In the genomic region with DNA sequence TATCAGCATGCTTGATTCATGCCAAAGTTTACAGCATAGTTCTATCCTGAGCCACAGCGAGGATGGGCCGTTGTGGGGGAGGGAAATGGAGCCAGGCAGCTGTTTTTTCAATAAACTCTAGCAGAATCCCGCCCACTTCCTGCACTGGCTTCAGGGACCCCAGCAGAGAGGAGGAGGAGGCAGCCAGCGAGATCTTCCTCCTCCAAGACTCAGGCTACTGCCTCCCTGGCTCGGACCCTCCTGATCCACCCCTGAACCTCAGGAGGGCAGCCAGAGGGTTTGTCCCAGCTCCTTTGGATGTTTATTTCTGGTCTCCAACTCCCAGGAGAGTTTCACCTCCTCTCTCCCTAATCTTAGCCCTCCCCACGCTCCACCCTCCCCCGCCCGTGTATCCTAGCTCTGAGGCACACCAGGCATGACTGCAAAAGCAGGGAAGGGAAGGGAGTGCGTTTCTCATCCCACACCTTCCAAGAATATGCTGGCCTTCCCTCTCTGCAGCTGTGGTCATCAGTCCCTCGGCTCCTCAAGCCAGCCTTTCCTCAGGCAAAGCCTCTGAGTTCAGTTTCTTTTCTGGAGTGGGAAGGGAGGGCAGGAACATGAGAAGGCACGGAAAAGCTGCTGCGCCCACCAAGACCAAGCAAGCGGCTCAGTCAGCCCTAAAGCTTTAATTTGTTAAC, we compare ENCODE assay signal across 8 mouse cellular contexts.
DNase-seq lines count a peak whose midpoint lies in the region; ATAC-seq and TF ChIP-seq lines count a peak whose summit lies in the region.

No protein-coding gene starts in this region.

- H3K36me3 ChIP-seq in ES-Bruce4 (ENCODE audit: control insufficient read depth, insufficient read depth, low read length, poor library complexity, severe bottlenecking): no peaks in the 10 kb centered on the region
- H3K36me3 ChIP-seq in hindbrain, postnatal 0 days (ENCODE audit: insufficient read depth, low read length): no peaks in the 10 kb centered on the region

- H3K27ac ChIP-seq in ES-Bruce4 (ENCODE audit: insufficient read depth, low read length): peak overlapping the region; percentile 26; the same call in 1 of the 2 replicates
- peak overlapping the region; percentile 8; the same call in 1 of the 2 replicates for H3K27ac ChIP-seq in cortical plate, adult 2 months (ENCODE audit: insufficient read depth, low read length)
- H3K27ac ChIP-seq in hindbrain, postnatal 0 days: peak overlapping the region; percentile 71

- TF ChIP-seq CTCF in ES-Bruce4 (IDR thresholded peaks at IDR 0.05; ENCODE audit: low read depth, low read length): no peak
- no peak for TF ChIP-seq CTCF in cortical plate, adult 2 months (IDR thresholded peaks at IDR 0.05; ENCODE audit: extremely low read depth, insufficient read depth, low read length)
- TF ChIP-seq CTCF in hindbrain, postnatal 0 days (IDR thresholded peaks at IDR 0.05; ENCODE audit: low read depth): no peak

- H3K4me3 ChIP-seq in ES-Bruce4 (ENCODE audit: low read depth, low read length): peak overlapping the region; percentile 24
- H3K4me3 ChIP-seq in cortical plate, adult 2 months (ENCODE audit: insufficient read depth, low read length): peak overlapping the region; percentile 25; the same call in 1 of the 2 replicates
- H3K4me3 ChIP-seq in hindbrain, postnatal 0 days (ENCODE audit: low read length): peak overlapping the region; percentile 35

- no peaks in the 10 kb centered on the region for H3K9me3 ChIP-seq in ES-Bruce4 (replicated peaks; ENCODE audit: control insufficient read depth, insufficient read depth, low read length, poor library complexity, severe bottlenecking)
- no peaks in the 10 kb centered on the region for H3K9me3 ChIP-seq in hindbrain, postnatal 0 days (ENCODE audit: low read length)

- DNase-seq in gastrocnemius, postnatal 10 days: peak; percentile 68
- DNase-seq in hindbrain, postnatal 0 days (ENCODE audit: low spot score): peak; percentile 69
- peak; percentile 67 to 92 for DNase-seq in left cerebral cortex, postnatal 25 days (ENCODE audit: low spot score in 2 of 2)
- peak; percentile 72 to 81 for DNase-seq in right cerebral cortex, postnatal 36 days (ENCODE audit: low spot score in 2 of 2)
- DNase-seq in urinary bladder, postnatal 25 days (ENCODE audit: low spot score): peak; percentile 46

- peak overlapping the region; percentile 64 for H3K4me2 ChIP-seq in hindbrain, postnatal 0 days (ENCODE audit: low read depth, low read length)

- ATAC-seq in hindbrain, postnatal 0 days: peak; percentile 72
- ATAC-seq in megakaryocyte-erythroid progenitor cell, adult 5-6 weeks (replicated peaks; ENCODE audit: low FRiP score, low TSS enrichment, poor library complexity, severe bottlenecking): peak; percentile 52

- 5% methylated on average over 13 of the region's 13 CpGs for WGBS in hindbrain, postnatal 0 days

- H3K27me3 ChIP-seq in ES-Bruce4 (ENCODE audit: control insufficient read depth, insufficient read depth, low read length, poor library complexity, severe bottlenecking): no peaks in the 10 kb centered on the region
- no peaks in the 10 kb centered on the region for H3K27me3 ChIP-seq in hindbrain, postnatal 0 days (ENCODE audit: insufficient read depth, low read length)

- intact Hi-C loops in left cerebral cortex, postnatal 25 days (cut with DNase I): loop anchor here (1.0 to 2.0 kb wide), 3 partner anchors 39 to 339 kb away; no protein-coding TSS in a partner anchor

- H3K9ac ChIP-seq in ES-Bruce4 (ENCODE audit: low read depth, poor library complexity, severe bottlenecking): peak overlapping the region; percentile 32
- peak overlapping the region; percentile 43 for H3K9ac ChIP-seq in hindbrain, postnatal 0 days (replicated peaks; ENCODE audit: low read length)

- peaks cover 3% of the 10 kb centered on the region for H3K4me1 ChIP-seq in ES-Bruce4 (ENCODE audit: control insufficient read depth, insufficient read depth, low read length)
- peaks cover 8% of the 10 kb centered on the region for H3K4me1 ChIP-seq in cortical plate, adult 2 months (ENCODE audit: control insufficient read depth, insufficient read depth, low read length)
- peaks cover 18% of the 10 kb centered on the region for H3K4me1 ChIP-seq in hindbrain, postnatal 0 days (ENCODE audit: insufficient read depth, low read length)

- no peak for TF ChIP-seq POLR2A in ES-Bruce4 (IDR thresholded peaks at IDR 0.05; ENCODE audit: insufficient read depth, low read length)
- TF ChIP-seq POLR2A in cortical plate, adult 2 months (IDR thresholded peaks at IDR 0.05; ENCODE audit: extremely low read depth, insufficient read depth, low read length): no peak; the same call in 1 of the 2 replicates

- no peak for TF ChIP-seq EP300 in ES-Bruce4 (IDR thresholded peaks at IDR 0.05; ENCODE audit: insufficient read depth, low read depth, low read length)

Comparison
In these comparisons a context has a peak if more than half of its experiments do, and no peak if none do; other contexts are left out.
1. Peak in every context shown above with its lines: DNase-seq, ATAC-seq, H3K4me3 ChIP-seq and H3K27ac ChIP-seq.
2. H3K27ac ChIP-seq: peak in every context shown above with its lines; median percentile 71 in hindbrain, postnatal 0 days; 26 in ES-Bruce4; 8 in cortical plate, adult 2 months.